Mouse (Mus musculus) induced T-regulatory cell, adult 2 months (primary cell): ENCODE results near the gene Gm12216.

Experiments
- DNase-seq: peaks from one replicate; pipeline ENCODE4 v3.0.0-alpha.2; 2012; ENCODE audit warnings: low read depth

The Gm12216 gene

GRCm38 (mm10) chr11:53770125-53770791, 88.8 kb downstream of the Gm12216 start:
- DNase-seq = peak; percentile 78

- DNase-seq = peak; percentile 99
Measured at GRCm38 (mm10) chr11:53769760-53770124, 89.3 kb downstream of the Gm12216 start, which contains the start of gene Irf1. Gene Irf1, plus strand, starts transcription at chr11:53770014.

GRCm38 (mm10) chr11:53769185-53769576, 89.9 kb downstream of the Gm12216 start:
- DNase-seq = no peak

GRCm38 (mm10) chr11:53768422-53769184, 90.5 kb downstream of the Gm12216 start:
- peak; percentile 81 for DNase-seq

GRCm38 (mm10) chr11:53764581-53764980, 94.5 kb downstream of the Gm12216 start:
- peak; percentile 48 for DNase-seq

- peak; percentile 98 for DNase-seq
Measured at GRCm38 (mm10) chr11:53763496-53764140, 95.4 kb downstream of the Gm12216 start.

GRCm38 (mm10) chr11:53762827-53763495, 96.1 kb downstream of the Gm12216 start:
- peak; percentile 90 for DNase-seq

GRCm38 (mm10) chr11:53762426-53762825, 96.6 kb downstream of the Gm12216 start:
- DNase-seq = no peak

DNA sequence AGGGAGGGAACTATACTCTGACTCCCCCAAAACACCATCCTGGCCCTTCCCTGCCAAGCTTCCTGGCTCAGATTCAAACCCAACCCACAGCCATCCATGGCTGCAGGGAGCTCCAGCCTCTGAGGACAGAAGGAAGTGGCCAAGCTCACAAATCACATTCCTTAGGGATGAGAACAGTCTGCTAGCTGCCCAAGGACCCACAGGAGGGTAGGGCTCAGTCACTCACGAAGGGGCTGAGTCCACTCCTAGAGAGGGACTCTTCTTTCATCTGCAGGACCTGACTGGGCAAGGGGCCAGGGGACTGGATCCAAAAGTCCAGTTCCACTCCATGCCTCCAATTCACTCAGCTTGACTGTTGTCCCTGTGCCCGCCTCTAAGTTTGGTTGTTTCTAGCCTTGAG, 97.2 kb downstream of the Gm12216 start:
- no peak for DNase-seq

- DNase-seq = no peak
Measured at GRCm38 (mm10) chr11:53761284-53761683, 97.8 kb downstream of the Gm12216 start.

- DNase-seq = no peak
Measured at GRCm38 (mm10) chr11:53759545-53760406, 99.3 kb downstream of the Gm12216 start.

DNA sequence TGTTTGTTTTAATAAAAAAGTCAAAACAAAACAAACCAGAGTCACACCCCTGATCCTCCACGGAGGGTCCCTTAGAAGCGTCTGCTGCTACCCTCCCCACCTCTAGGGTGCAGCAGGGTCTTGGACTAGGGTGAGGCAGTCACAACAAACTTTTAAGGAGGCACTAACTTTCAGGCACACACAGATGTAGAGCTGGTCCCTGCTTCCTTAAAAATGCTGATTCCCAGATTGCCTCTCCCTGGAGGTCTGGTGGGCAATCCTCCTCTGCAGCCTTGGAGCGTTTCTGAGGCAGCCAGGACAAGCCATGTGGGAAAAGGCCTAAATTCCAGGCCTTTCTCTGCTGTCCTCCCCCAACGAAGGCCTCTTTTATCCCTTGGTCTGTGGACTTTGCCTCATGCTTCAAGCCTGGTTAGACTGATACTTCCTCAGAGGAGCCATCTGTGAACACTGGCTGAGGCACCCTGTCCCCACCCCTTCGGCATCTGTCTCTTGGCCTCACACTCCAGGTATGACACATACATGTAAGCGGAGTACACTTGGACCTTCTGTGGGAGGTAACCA, 100.2 kb downstream of the Gm12216 start:
- DNase-seq = peak; percentile 54

- DNase-seq = peak; percentile 72
Measured at GRCm38 (mm10) chr11:53758033-53758432, 101.0 kb downstream of the Gm12216 start.

DNA sequence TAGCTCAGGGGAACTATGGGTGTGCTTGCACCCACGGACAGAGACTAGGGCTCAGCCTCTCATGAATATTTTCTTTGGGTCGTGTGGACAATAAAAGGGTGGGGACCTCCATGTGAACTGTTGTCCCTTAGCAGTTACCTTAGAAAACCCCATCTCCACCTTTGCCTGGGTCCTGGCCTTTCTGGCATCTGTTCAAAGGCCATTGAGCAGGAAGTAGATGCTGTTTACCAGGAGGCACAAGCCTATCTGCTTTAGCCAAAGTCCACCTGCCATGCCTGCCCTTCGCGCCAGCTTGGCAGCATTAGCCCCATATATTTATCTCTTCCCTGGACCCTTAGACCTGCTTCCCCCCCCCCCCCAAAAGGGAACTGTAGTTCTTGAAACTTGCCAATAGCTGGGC, 101.4 kb downstream of the Gm12216 start:
- no peak for DNase-seq

GRCm38 (mm10) chr11:53755011-53755595, 104.0 kb downstream of the Gm12216 start:
- DNase-seq = peak; percentile 43

DNA sequence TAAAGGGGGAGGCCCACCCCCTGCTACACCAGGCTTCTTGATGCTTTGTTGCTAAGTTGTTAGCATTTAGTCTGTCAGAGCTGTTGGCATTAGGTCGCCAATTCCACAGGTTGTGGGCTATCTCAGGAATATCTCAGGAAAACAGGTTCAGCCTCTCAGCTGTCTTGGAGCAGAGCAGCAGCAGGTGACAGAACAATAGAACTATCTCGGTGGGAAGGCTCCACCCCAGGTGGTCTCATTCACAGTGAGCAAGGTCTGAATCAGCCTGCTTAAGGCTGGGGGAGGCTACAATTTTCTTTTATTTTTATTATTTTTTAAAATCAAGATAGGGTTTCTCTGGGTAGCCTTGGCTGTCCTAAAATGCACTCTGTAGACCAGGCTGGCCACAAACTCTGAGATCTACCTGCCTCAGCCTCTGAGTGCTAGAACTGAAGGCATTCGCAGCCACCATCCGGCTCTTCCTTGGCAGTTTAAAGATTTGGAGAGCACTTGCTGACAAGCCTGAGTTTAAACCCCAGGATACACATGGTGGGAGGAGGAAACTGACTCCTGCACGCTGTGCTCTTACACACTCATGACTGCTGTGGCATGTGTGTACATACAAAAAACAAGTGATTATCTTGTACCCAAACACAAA, 109.2 kb downstream of the Gm12216 start:
- no peak for DNase-seq

- no peak for DNase-seq
Measured at GRCm38 (mm10) chr11:53749306-53749705, 109.8 kb downstream of the Gm12216 start.

GRCm38 (mm10) chr11:53748614-53749013, 110.4 kb downstream of the Gm12216 start:
- no peak for DNase-seq

DNA sequence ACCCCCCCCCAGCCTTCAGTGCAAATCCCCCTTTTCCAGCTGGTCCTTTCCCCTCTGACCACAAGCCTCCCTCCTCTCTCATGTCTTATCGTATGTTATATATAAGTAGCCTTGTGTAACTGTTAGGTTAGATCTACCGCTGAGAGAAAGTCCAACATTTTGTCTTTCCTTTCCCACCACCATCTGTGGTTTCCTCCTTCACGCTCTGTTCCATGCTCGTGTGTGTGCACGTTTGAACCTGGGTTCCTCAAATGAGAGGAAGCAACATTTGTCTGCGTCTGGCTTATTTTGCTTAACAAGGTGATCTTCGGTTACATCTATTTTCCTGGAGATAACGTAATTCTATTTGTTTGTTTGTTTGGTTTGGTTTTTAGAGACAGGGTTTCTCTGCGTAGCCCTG, 111.1 kb downstream of the Gm12216 start:
- DNase-seq = no peak

GRCm38 (mm10) chr11:53745260-53745659, 113.8 kb downstream of the Gm12216 start:
- peak; percentile 40 for DNase-seq
